Mouse (Mus musculus): ENCODE measurements around the gene Serpinc1. TPM values are rescaled to one million over a fixed set of nuclear protein-coding genes. Genes with fewer than 3 reads are reported as not detected.

Serpinc1 gene
- total RNA-seq, 2 experiments from 2014 or later: 0.15 to 0.47 TPM

GRCm38 (mm10) chr1:161040855-161041254 lies 62.5 kb downstream of the Serpinc1 start:
- no peak for DNase-seq (ENCODE audit: extremely low spot score in 1 of 2, low spot score in 1 of 2)

GRCm38 (mm10) chr1:161041261-161042020 lies 63.1 kb downstream of the Serpinc1 start:
- DNase-seq (ENCODE audit: extremely low spot score in 1 of 2, low spot score in 1 of 2): no peak

DNA sequence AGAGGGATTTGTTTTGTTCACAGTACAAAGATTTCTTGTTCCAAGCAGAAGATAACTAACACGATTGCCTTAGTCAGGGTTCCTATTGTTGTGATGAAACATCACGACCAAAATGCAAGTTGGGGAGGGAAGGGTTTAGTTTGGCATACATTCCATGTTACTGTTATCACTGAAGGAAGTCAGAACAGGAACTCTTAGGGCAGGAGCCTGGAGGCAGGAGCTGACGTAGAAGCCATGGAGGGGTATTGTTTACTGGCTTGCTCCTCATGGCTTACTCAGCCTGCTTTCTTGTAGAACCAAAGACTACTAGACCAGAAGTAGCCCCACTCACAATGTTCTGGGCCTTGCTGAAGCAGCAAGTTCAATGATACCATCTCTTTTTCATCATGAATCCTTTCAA lies 68.6 kb downstream of the Serpinc1 start:
- no peak for DNase-seq (ENCODE audit: extremely low spot score in 1 of 2, low spot score in 1 of 2)

Other genes starting within 250 kb of the Serpinc1 start
- 100 to 1,000 TPM; 214 to 241 TPM for gene Rabgap1l, start 185.4 kb upstream of the Serpinc1 start, total RNA-seq (2021)
- 10 to 100 TPM; 38.4 to 43.7 TPM for gene Rc3h1, start 72.2 kb upstream of the Serpinc1 start, total RNA-seq (2021)
- gene Zbtb37, start 56.3 kb downstream of the Serpinc1 start, total RNA-seq (2021): 10 to 100 TPM; 15.0 to 18.2 TPM
- 10 to 100 TPM; 22.8 to 26.3 TPM for gene Dars2, start 92.1 kb downstream of the Serpinc1 start, total RNA-seq (2021)
- 1 to 10 TPM; 1.5 to 1.8 TPM for gene Cenpl, start 92.1 kb downstream of the Serpinc1 start, total RNA-seq (2021)
- 10 to 100 TPM; 16.3 to 18.8 TPM for gene Klhl20, start 152.9 kb downstream of the Serpinc1 start, total RNA-seq (2021)
- 10 to 100 TPM; 47.2 to 49.1 TPM for gene Ankrd45, start 164.1 kb downstream of the Serpinc1 start, total RNA-seq (2021)
- gene Tex50, start 180.7 kb downstream of the Serpinc1 start, total RNA-seq (2021): not detected